Mouse (Mus musculus) kidney, adult 9 months (tissue): Measurements from ENCODE around the gene Pde10a.
A peak's percentile ranks its signal among the peaks of the same experiment; 100 is the strongest.

Experiments used
- DNase-seq: peaks from one replicate; pipeline ENCODE4 v3.0.0; 2022

The Pde10a gene

DNA sequence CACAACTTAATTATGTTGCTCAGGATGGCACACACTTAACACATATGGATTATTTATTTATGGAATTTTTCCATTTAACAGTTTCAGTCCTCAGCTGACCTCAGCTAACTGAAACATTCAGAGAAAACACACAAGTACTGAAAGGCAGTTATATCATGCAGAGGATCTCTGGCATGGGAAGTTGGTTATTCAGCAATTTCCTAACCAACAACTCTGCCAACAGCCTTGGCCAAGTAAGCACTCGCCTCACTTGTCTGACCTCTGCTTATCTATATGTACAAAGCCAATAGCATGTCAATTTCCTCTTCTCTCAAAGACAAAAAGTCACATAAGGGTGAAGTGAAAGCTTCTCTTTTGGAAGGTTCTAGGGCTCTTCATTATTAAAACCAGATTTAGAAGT, 244.0 kb downstream of the Pde10a start:
- no peak for DNase-seq

DNA sequence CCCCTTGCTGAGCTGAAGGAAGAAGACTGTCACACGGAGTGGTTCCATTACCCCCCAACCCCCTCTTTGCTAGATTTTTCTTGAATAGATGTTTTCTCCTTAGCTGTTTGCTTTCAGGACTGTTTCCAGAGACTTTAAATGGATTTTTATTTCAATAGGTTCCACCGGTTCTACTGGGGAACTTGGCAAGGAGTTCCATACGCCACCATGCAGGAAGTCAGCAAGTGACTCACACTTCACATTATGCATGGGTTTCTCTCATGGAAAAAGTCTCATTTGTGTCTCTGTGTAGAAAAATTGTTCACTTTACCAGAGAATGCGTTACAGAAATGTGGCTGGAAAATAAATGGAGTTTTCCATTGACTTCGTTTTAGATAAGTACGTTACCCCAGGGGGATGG, 248.2 kb downstream of the Pde10a start:
- DNase-seq = no peak

- DNase-seq = no peak
These were observed 249.1 kb downstream of the Pde10a start for GRCm38 (mm10) chr17:8774301-8774700.

DNA sequence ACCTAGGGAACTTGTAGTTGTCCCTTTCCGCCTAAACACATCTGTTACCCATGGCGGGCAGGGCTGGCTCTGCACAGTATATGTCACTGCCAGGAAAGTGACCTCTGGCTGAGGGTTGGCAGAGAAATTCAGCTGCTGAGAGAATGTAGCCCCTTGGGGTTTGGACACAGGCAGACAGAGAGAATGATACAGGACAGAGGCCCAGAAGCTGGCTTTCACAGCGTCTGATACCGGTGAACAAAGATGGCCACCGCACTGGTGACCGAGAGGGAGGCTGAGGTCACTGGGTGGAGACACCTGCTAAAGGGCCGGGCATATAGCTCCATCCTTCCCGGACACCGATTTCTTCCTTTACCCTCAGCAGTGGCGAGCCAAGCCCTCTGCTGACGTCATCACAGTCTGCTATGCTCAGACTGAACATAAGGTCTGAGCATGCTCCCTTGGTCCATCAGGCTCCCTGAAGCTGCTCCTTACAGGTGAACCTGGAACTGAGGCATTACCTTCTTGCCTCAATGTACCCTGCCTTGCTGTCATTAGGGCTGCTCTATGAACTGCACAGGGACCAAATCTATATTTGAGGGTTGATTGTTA, 250.5 kb downstream of the Pde10a start:
- DNase-seq = no peak

GRCm38 (mm10) chr17:8777710-8778109, 252.5 kb downstream of the Pde10a start:
- DNase-seq = no peak

- no peak for DNase-seq
These were observed 253.7 kb downstream of the Pde10a start for GRCm38 (mm10) chr17:8778839-8779238.

DNA sequence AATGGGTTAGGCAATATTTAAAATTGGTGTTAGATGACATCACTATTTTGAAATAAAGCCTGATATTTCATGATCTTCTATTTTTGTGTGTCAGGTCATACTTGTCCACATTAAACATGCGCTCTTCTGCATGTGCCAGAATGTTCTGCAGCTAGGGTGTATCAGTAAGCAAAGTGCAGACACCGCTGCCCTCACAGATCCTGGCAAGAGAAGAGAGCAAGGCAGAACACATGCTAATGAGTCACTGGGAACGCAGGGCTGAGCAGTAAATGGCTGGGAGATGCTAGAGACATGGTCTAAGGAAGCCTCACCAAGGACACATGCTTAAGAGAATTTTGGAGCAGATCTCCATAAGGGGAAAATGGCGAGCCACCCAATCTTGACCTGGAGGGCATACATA, 255.3 kb downstream of the Pde10a start:
- no peak for DNase-seq

GRCm38 (mm10) chr17:8781040-8781439, 255.9 kb downstream of the Pde10a start:
- DNase-seq = no peak

DNA sequence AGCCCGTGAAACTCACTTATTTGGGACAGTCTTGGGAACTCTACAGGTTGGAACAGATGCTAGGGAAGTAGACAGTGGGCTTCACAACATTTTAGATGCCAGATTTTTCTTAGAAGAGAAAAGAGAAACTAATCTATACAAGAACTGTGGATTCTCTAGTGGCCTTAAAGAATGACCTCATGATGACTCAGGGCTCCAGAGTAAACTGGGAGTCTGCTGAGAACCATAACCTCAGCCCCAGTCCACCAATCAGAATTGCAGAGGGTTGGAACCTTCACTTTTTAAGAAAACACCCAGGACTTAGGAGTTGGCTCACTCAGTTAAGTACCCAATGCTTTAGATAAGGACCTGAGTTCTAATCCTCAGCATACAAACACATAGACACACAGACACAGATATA, 256.4 kb downstream of the Pde10a start:
- no peak for DNase-seq

- no peak for DNase-seq
These were observed 260.7 kb downstream of the Pde10a start for GRCm38 (mm10) chr17:8785908-8786307.

DNA sequence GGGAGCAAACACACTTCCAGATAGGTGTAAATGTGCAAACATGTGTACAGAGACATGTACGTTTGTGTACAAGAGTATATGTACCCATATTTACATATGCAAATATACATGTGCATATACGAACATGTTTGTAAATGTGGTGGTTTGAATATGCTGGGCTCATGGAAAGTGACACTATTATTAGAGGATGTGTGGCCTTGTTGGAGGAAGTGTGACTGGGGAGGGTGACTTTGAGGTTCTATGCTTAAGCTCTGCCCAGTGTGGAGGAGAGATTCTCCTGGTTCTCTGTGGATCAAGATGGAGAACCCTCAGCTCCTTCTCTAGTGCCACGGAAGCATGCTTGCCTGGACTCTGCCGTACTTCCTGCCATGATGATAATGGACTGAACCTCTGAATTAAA, 261.3 kb downstream of the Pde10a start:
- DNase-seq = no peak

GRCm38 (mm10) chr17:8787762-8788161, 262.6 kb downstream of the Pde10a start:
- DNase-seq = no peak

DNA sequence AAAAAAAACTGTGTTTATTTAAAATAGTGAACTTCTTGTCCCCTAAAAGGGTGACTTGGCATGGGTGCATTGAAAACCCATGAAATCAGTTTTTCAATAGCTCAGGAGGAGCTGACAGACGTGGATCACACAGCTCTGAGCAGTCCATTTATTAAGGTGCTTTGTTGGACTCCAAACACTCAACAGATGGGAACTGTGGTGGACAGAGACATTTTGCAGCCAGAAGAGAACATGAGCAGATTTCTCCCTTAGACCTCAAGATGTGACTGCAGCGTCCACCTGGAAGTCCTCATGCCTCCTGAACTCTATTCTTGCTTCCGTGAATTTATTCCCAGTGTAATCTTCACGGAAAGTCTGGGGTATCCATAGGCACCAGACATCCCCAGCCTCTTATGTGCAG, 266.4 kb downstream of the Pde10a start:
- no peak for DNase-seq

DNA sequence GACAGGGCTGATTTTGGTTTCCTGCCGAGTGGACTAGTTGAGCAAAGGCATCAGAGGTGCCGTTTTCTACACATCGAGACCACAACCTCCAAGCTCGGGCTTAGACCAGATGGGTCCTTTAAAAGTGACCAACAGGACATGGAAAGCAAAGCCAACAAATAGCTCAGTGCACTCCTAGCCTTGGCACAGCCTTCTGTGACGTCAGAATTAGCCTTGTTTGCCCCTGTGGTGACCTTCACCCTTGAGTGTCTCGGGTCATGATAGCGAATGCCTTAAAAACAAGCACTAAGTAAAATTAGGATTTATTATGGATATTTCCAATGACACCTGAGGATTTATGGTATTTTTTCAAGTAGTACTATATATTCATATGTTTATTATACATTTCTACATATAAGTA, 267.4 kb downstream of the Pde10a start:
- no peak for DNase-seq

GRCm38 (mm10) chr17:8797624-8798023, 272.5 kb downstream of the Pde10a start:
- DNase-seq = no peak

- no peak for DNase-seq
These were observed 273.5 kb downstream of the Pde10a start for GRCm38 (mm10) chr17:8798531-8799295.

DNA sequence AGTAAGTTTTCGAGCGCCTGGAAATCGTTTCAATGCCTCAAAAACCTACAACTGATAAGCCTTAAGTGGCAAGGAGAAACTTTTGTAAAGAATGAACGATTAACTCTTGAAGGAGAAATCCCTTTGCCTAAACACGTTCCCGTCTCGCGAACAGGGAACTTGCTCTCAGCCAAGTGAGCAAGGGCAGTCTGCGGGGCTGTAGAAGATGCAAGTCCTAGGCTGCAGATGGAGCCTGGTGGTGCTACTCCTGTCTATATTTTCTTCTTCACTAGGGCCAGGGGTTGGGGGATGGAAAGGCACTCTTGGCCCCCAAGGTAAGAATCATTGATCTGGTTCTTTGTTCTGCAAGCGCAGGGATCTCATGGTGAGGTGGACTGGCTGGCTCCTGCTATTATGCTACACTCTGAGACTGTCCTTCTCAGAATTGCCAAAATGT, 274.1 kb downstream of the Pde10a start:
- DNase-seq = peak; percentile 15

DNA sequence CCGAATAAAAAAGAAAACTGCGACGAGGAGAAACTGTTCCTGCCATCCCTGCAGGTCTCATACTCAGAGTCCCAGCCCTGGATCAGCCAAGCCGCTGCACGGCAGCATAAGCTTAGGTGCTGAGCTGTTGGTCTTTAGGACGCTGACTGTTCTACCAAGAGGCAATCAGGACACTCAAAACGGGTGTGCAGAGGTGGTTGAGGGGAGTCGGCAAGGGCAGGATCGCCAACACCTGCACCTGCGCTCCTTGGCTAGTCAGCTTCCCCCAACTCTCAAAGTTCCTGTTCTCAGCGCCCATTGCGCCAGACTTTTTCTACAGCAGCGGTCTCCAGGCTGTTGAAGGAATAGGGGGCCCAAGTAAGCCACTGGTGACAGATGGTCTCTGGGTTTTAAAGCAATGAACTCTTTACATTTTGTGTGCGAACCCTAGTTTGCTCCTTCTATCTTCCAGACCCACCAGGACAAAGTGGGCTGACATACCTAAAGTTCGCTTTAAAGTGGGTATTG, 274.8 kb downstream of the Pde10a start:
- DNase-seq = peak; percentile 15

DNA sequence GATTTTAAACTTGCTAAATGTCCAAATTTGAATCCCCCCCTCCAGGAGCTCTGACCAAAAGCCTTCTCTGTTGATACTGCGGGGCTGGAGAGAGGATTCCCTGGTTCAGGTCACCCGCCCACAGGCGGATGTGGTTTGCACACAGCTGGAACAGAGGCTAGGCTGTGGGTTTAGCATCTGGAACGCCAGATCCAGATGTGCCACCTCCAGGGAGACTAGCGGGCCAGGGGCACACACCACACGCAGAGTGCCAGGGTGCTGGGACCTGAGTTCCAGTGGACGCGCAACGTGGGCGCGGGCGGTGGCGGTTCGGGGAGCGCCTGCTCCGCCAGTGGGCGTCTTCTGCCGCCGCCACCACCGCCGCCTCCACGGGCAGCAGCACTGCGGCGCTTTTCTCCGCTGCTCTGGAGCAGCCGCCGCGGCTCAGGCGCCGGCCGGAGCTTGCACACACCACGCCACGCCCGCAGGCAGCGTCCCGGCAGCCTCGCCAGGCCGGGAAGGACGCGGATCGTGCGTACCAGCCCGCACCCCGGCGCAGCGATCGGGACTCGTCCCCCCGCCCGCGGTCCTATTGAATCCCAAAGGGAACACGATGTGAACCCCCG, 275.4 kb downstream of the Pde10a start:
- peak; percentile 14 for DNase-seq

GRCm38 (mm10) chr17:8801083-8801854, 276.1 kb downstream of the Pde10a start:
- DNase-seq = peak; percentile 47

GRCm38 (mm10) chr17:8801855-8802104, 276.6 kb downstream of the Pde10a start:
- DNase-seq = no peak

GRCm38 (mm10) chr17:8802161-8802888, 277.2 kb downstream of the Pde10a start:
- peak; percentile 22 for DNase-seq
